Mouse (Mus musculus): ENCODE measurements around the gene Slc1a1. TPM values are rescaled to one million over a fixed set of nuclear protein-coding genes. Genes with fewer than 3 reads are reported as not detected.

The Slc1a1 gene
- polyA plus RNA-seq, 1 experiment = 0.19 TPM

GRCm38 (mm10) chr19:28852001-28852400 is 17.2 kb downstream of the Slc1a1 start:
- Histone ChIP-seq H3K27ac (ENCODE audit: control insufficient read depth, insufficient read depth, low read depth, low read length) (no peak overlapping the region), H3K4me3 (ENCODE audit: control insufficient read depth, low read depth, low read length) (no peak overlapping the region), H3K27me3 (ENCODE audit: control insufficient read depth, insufficient read depth, low read length) (no peaks in the 10 kb centered on the region), H3K36me3 (ENCODE audit: control insufficient read depth, insufficient read depth, low read length) (no peaks in the 10 kb centered on the region), H3K4me1 (ENCODE audit: control insufficient read depth, insufficient read depth, low read length) (no peaks in the 10 kb centered on the region)
- no peak for TF ChIP-seq CTCF (IDR thresholded peaks at IDR 0.05; ENCODE audit: control insufficient read depth, insufficient read depth, insufficient replicate concordance, low read depth, low read length)
- TF ChIP-seq POLR2A (IDR thresholded peaks at IDR 0.05; ENCODE audit: control insufficient read depth, low read depth, low read length) = no peak

GRCm38 (mm10) chr19:28854831-28855230 is 20.0 kb downstream of the Slc1a1 start:
- Histone ChIP-seq H3K27ac (ENCODE audit: control insufficient read depth, insufficient read depth, low read depth, low read length) (no peak overlapping the region), H3K4me3 (ENCODE audit: control insufficient read depth, low read depth, low read length) (no peak overlapping the region), H3K4me1 (ENCODE audit: control insufficient read depth, insufficient read depth, low read length) (no peaks in the 10 kb centered on the region), H3K36me3 (ENCODE audit: control insufficient read depth, insufficient read depth, low read length) (no peaks in the 10 kb centered on the region), H3K27me3 (ENCODE audit: control insufficient read depth, insufficient read depth, low read length) (no peaks in the 10 kb centered on the region)
- TF ChIP-seq POLR2A (IDR thresholded peaks at IDR 0.05; ENCODE audit: control insufficient read depth, low read depth, low read length) (no peak), CTCF (IDR thresholded peaks at IDR 0.05; ENCODE audit: control insufficient read depth, insufficient read depth, insufficient replicate concordance, low read depth, low read length) (no peak)

- Histone ChIP-seq H3K27me3 (ENCODE audit: control insufficient read depth, insufficient read depth, low read length) (no peaks in the 10 kb centered on the region), H3K27ac (ENCODE audit: control insufficient read depth, insufficient read depth, low read depth, low read length) (no peak overlapping the region), H3K4me3 (ENCODE audit: control insufficient read depth, low read depth, low read length) (no peak overlapping the region), H3K4me1 (ENCODE audit: control insufficient read depth, insufficient read depth, low read length) (no peaks in the 10 kb centered on the region), H3K36me3 (ENCODE audit: control insufficient read depth, insufficient read depth, low read length) (no peaks in the 10 kb centered on the region)
- no peak for TF ChIP-seq CTCF (IDR thresholded peaks at IDR 0.05; ENCODE audit: control insufficient read depth, insufficient read depth, insufficient replicate concordance, low read depth, low read length)
- no peak for TF ChIP-seq POLR2A (IDR thresholded peaks at IDR 0.05; ENCODE audit: control insufficient read depth, low read depth, low read length)
Measured at GRCm38 (mm10) chr19:28860246-28860645, 25.4 kb downstream of the Slc1a1 start.

GRCm38 (mm10) chr19:28863626-28864025 is 28.8 kb downstream of the Slc1a1 start:
- no peak for TF ChIP-seq CTCF (IDR thresholded peaks at IDR 0.05; ENCODE audit: control insufficient read depth, insufficient read depth, insufficient replicate concordance, low read depth, low read length)
- no peak overlapping the region for H3K27ac ChIP-seq (ENCODE audit: control insufficient read depth, insufficient read depth, low read depth, low read length)
- no peaks in the 10 kb centered on the region for H3K27me3 ChIP-seq (ENCODE audit: control insufficient read depth, insufficient read depth, low read length)
- no peaks in the 10 kb centered on the region for H3K36me3 ChIP-seq (ENCODE audit: control insufficient read depth, insufficient read depth, low read length)
- H3K4me1 ChIP-seq (ENCODE audit: control insufficient read depth, insufficient read depth, low read length) = no peaks in the 10 kb centered on the region
- H3K4me3 ChIP-seq (ENCODE audit: control insufficient read depth, low read depth, low read length) = no peak overlapping the region

- Histone ChIP-seq H3K36me3 (ENCODE audit: control insufficient read depth, insufficient read depth, low read length) (no peaks in the 10 kb centered on the region), H3K27ac (ENCODE audit: control insufficient read depth, insufficient read depth, low read depth, low read length) (no peak overlapping the region), H3K4me3 (ENCODE audit: control insufficient read depth, low read depth, low read length) (no peak overlapping the region), H3K4me1 (ENCODE audit: control insufficient read depth, insufficient read depth, low read length) (no peaks in the 10 kb centered on the region), H3K27me3 (ENCODE audit: control insufficient read depth, insufficient read depth, low read length) (no peaks in the 10 kb centered on the region)
- TF ChIP-seq POLR2A (IDR thresholded peaks at IDR 0.05; ENCODE audit: control insufficient read depth, low read depth, low read length) (no peak), CTCF (IDR thresholded peaks at IDR 0.05; ENCODE audit: control insufficient read depth, insufficient read depth, insufficient replicate concordance, low read depth, low read length) (no peak)
Measured at GRCm38 (mm10) chr19:28864981-28865380, 30.1 kb downstream of the Slc1a1 start.

GRCm38 (mm10) chr19:28865501-28865900 is 30.7 kb downstream of the Slc1a1 start:
- Histone ChIP-seq H3K4me3 (ENCODE audit: control insufficient read depth, low read depth, low read length) (no peak overlapping the region), H3K4me1 (ENCODE audit: control insufficient read depth, insufficient read depth, low read length) (no peaks in the 10 kb centered on the region), H3K36me3 (ENCODE audit: control insufficient read depth, insufficient read depth, low read length) (no peaks in the 10 kb centered on the region), H3K27me3 (ENCODE audit: control insufficient read depth, insufficient read depth, low read length) (no peaks in the 10 kb centered on the region), H3K27ac (ENCODE audit: control insufficient read depth, insufficient read depth, low read depth, low read length) (no peak overlapping the region)
- TF ChIP-seq CTCF (IDR thresholded peaks at IDR 0.05; ENCODE audit: control insufficient read depth, insufficient read depth, insufficient replicate concordance, low read depth, low read length) (no peak), POLR2A (IDR thresholded peaks at IDR 0.05; ENCODE audit: control insufficient read depth, low read depth, low read length) (no peak)

GRCm38 (mm10) chr19:28869251-28869855 is 34.5 kb downstream of the Slc1a1 start:
- no peaks in the 10 kb centered on the region for H3K4me1 ChIP-seq (ENCODE audit: control insufficient read depth, insufficient read depth, low read length)
- H3K27ac ChIP-seq (ENCODE audit: control insufficient read depth, insufficient read depth, low read depth, low read length) = no peak overlapping the region
- H3K27me3 ChIP-seq (ENCODE audit: control insufficient read depth, insufficient read depth, low read length) = no peaks in the 10 kb centered on the region
- H3K4me3 ChIP-seq (ENCODE audit: control insufficient read depth, low read depth, low read length) = no peak overlapping the region
- no peaks in the 10 kb centered on the region for H3K36me3 ChIP-seq (ENCODE audit: control insufficient read depth, insufficient read depth, low read length)
- TF ChIP-seq POLR2A (IDR thresholded peaks at IDR 0.05; ENCODE audit: control insufficient read depth, low read depth, low read length) = no peak
- TF ChIP-seq CTCF (IDR thresholded peaks at IDR 0.05; ENCODE audit: control insufficient read depth, insufficient read depth, insufficient replicate concordance, low read depth, low read length) = no peak

GRCm38 (mm10) chr19:28870351-28870750 is 35.5 kb downstream of the Slc1a1 start:
- Histone ChIP-seq H3K27me3 (ENCODE audit: control insufficient read depth, insufficient read depth, low read length) (no peaks in the 10 kb centered on the region), H3K27ac (ENCODE audit: control insufficient read depth, insufficient read depth, low read depth, low read length) (no peak overlapping the region), H3K4me1 (ENCODE audit: control insufficient read depth, insufficient read depth, low read length) (no peaks in the 10 kb centered on the region), H3K36me3 (ENCODE audit: control insufficient read depth, insufficient read depth, low read length) (no peaks in the 10 kb centered on the region), H3K4me3 (ENCODE audit: control insufficient read depth, low read depth, low read length) (no peak overlapping the region)
- no peak for TF ChIP-seq POLR2A (IDR thresholded peaks at IDR 0.05; ENCODE audit: control insufficient read depth, low read depth, low read length)
- no peak for TF ChIP-seq CTCF (IDR thresholded peaks at IDR 0.05; ENCODE audit: control insufficient read depth, insufficient read depth, insufficient replicate concordance, low read depth, low read length)

Data from testis, adult 2 months (tissue).